Mouse (Mus musculus) heart, embryonic 15.5 days (tissue): ENCODE data around the gene Hoxa3. TPM values are rescaled to one million over a fixed set of nuclear protein-coding genes. Genes with fewer than 3 reads are reported as not detected.
A peak's percentile ranks its signal among the peaks of the same experiment; 100 is the strongest.

Source experiments
- ATAC-seq: fragments of 200-750 bp; cut with Nextera tagmentation; replicated peaks from 2 replicates; pipeline ENCODE4 v1.8.0; 2017; ENCODE audit warnings: low read depth, moderate TSS enrichment; ENCODE audit not compliant: insufficient number of reproducible peaks, insufficient read depth, low FRiP score
- H3K27ac ChIP-seq: fragments of 300-500 bp; sonication (generic); 2 replicates; pipeline ENCODE4 v1.5.1; 2015; ENCODE audit warnings: mild to moderate bottlenecking, inconsistent platforms
- H3K27me3 ChIP-seq: fragments of 300-500 bp; sonication (generic); 2 replicates; pipeline ENCODE4 v1.6.1; 2015; ENCODE audit warnings: inconsistent platforms
- H3K36me3 ChIP-seq: fragments of 300-500 bp; sonication (generic); 2 replicates; pipeline ENCODE4 v1.6.1; 2015; ENCODE audit warnings: mild to moderate bottlenecking, inconsistent platforms
- H3K4me1 ChIP-seq: fragments of 300-500 bp; sonication (generic); replicated peaks from 2 replicates; pipeline ENCODE4 v1.6.1; 2015; ENCODE audit warnings: inconsistent platforms
- H3K4me2 ChIP-seq: fragments of 300-500 bp; sonication (generic); 2 replicates; pipeline ENCODE4 v1.6.1; 2015; ENCODE audit warnings: inconsistent platforms, mild to moderate bottlenecking, moderate library complexity
- H3K4me3 ChIP-seq: fragments of 300-500 bp; sonication (generic); 2 replicates; pipeline ENCODE4 v1.5.1; 2015; ENCODE audit warnings: mild to moderate bottlenecking, inconsistent platforms
- H3K9ac ChIP-seq: fragments of 300-500 bp; sonication (generic); 2 replicates; pipeline ENCODE4 v1.6.1; 2015; ENCODE audit warnings: mild to moderate bottlenecking, inconsistent platforms
- H3K9me3 ChIP-seq: fragments of 300-500 bp; sonication (generic); replicated peaks from 2 replicates; pipeline ENCODE4 v1.6.1; 2016; ENCODE audit warnings: inconsistent platforms
- WGBS: fragments of 180-500 bp; shearing (Covaris S2); methylation state at CpG from one replicate; pipeline ENCODE4 v1.1.7; 2015; ENCODE audit warnings: mixed read lengths; 5-methylcytosine and 5-hydroxymethylcytosine counted together
- polyA plus RNA-seq: library from polyadenylated mRNA; unstranded; fragments of >200 nt; fragmentation: Nextera tagmentation; extraction: Ambion mirVana; gene quantifications from 2 replicates; pipeline ENCODE4 v1.2.1, GENCODE M21; 2015

Hoxa3 gene
- polyA plus RNA-seq, 1 experiment from 2014 or later = 0.89 TPM

DNA sequence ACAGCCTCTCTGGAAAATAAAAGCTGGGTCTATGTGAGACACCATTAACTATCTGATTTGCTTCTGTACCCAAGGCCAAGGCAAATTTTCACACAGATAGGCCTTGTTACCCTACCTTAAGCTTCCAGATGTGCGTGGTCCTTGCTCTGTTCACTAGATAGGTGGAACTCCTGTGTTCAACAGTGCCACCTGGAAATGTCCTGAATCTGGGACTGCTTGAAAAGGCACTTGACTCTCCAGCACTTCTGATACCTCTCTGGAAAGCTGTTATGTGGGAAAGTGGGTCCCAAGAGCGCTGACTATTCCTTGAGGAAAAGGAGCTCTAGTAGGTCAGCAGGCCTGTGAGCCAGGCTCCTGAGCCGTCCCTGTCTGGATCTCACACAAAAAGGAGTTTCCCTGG is 23.7 kb upstream of the Hoxa3 start:
- Histone ChIP-seq H3K27ac (no peak overlapping the region), H3K27me3 (peaks cover 99% of the 10 kb centered on the region), H3K9me3 (no peaks in the 10 kb centered on the region), H3K9ac (no peak overlapping the region), H3K4me2 (no peak overlapping the region), H3K4me1 (peaks cover 14% of the 10 kb centered on the region), H3K36me3 (no peaks in the 10 kb centered on the region), H3K4me3 (no peak overlapping the region)
- 14% methylated on average over 3 of the region's 3 CpGs for WGBS
- ATAC-seq = no peak

DNA sequence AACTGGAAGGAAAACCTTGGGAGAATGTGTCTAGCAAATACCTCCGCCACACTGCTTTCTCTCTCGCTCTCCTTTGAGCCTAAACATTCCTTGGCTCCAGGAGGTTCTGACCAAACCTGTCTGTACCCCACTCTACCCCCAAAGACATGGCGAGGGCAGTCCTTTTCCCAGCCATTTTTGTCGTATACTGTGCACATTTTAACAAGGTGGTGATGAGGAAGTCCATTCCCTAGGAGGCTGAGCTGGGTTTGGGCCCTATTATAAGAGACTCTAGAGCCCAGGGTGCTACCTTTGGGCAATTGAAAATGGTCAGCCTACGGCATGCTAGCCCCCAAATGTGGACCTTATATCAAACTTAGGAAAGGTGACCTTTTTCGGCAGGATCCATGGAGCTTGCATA is 22.7 kb upstream of the Hoxa3 start:
- Histone ChIP-seq H3K27me3 (peaks cover 97% of the 10 kb centered on the region), H3K4me3 (no peak overlapping the region), H3K36me3 (no peaks in the 10 kb centered on the region), H3K4me1 (peaks cover 14% of the 10 kb centered on the region), H3K9me3 (no peaks in the 10 kb centered on the region), H3K9ac (no peak overlapping the region), H3K27ac (no peak overlapping the region), H3K4me2 (no peak overlapping the region)
- 23% methylated on average over 6 of the region's 6 CpGs for WGBS
- ATAC-seq = no peak

GRCm38 (mm10) chr6:52235267-52235666 is 22.1 kb upstream of the Hoxa3 start:
- peaks cover 18% of the 10 kb centered on the region for H3K4me1 ChIP-seq
- no peaks in the 10 kb centered on the region for H3K9me3 ChIP-seq
- H3K27me3 ChIP-seq = peaks cover 97% of the 10 kb centered on the region
- WGBS = 31% methylated on average over 9 of the region's 9 CpGs
- ATAC-seq = no peak
- no peaks in the 10 kb centered on the region for H3K36me3 ChIP-seq
- H3K27ac ChIP-seq = no peak overlapping the region
- H3K4me2 ChIP-seq = no peak overlapping the region
- H3K9ac ChIP-seq = no peak overlapping the region
- no peak overlapping the region for H3K4me3 ChIP-seq

GRCm38 (mm10) chr6:52234428-52235140 is 21.4 kb upstream of the Hoxa3 start:
- Histone ChIP-seq H3K36me3 (no peaks in the 10 kb centered on the region), H3K9ac (no peak overlapping the region), H3K4me1 (peaks cover 14% of the 10 kb centered on the region), H3K9me3 (no peaks in the 10 kb centered on the region), H3K4me3 (peak overlapping the region; percentile 21), H3K27me3 (peaks cover 97% of the 10 kb centered on the region), H3K4me2 (peak overlapping the region; percentile 29; the same call in 1 of the 2 replicates), H3K27ac (no peak overlapping the region)
- ATAC-seq = no peak
- WGBS = 2% methylated on average over 68 of the region's 68 CpGs

DNA sequence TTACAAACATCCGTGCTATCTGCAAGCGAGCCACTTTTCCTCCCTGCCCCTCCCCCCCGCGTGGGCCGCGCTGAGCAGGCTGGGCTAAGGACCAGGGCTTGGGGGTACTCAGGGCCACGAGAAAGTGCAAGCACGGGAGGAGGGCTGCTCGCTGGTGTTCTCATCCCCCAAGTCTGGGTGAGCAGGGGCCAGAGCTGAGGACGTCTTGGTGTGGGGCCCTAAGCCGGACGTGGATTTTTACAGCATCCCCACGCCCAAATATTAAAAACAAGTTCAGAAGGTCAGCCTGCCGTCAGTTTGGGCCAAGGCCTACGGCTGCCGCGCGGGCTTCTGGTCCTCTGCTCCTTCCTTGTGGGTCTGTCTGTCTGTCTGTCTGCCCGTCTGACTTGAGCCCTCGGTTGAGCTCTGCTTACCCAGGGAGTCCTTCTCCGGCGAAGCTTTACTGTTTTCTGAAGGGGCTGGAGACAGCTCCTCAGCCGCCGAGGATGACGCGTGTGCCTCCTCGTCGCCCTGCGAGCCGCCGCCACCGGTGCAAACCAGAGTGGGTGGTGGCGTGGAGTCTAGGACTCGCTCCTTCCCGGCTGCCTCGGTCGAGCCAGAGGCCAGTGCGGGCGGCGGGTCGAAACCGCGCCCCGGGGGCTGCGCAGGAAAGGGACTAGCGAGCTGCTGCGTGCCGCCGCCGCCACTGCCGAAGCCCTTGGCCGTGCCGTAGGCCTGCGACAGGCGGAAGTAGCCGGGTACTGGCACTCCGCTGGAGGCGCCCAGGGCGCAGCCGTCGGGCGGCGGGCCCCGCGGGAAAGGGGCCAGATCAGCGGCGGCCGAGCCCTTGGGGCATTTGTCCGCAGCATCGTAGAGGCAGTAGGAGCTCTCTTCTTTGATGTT is 20.7 kb upstream of the Hoxa3 start:
- Histone ChIP-seq H3K9me3 (no peaks in the 10 kb centered on the region), H3K4me2 (peak overlapping the region; percentile 29; the same call in 1 of the 2 replicates), H3K27me3 (peaks cover 98% of the 10 kb centered on the region), H3K36me3 (no peaks in the 10 kb centered on the region), H3K4me1 (peaks cover 14% of the 10 kb centered on the region), H3K9ac (no peak overlapping the region), H3K4me3 (peak overlapping the region; percentile 21), H3K27ac (no peak overlapping the region)
- 2% methylated on average over 70 of the region's 70 CpGs for WGBS
- 0 out of 2 replicates have a peak, but pooled peaks have one; percentile 33 for ATAC-seq

GRCm38 (mm10) chr6:52232984-52233545 is 19.9 kb upstream of the Hoxa3 start:
- Histone ChIP-seq H3K4me2 (no peak overlapping the region), H3K27me3 (peaks cover 97% of the 10 kb centered on the region), H3K9ac (no peak overlapping the region), H3K36me3 (no peaks in the 10 kb centered on the region), H3K4me1 (peaks cover 14% of the 10 kb centered on the region), H3K9me3 (no peaks in the 10 kb centered on the region), H3K4me3 (no peak overlapping the region), H3K27ac (no peak overlapping the region)
- WGBS = 3% methylated on average over 23 of the region's 23 CpGs
- no peak for ATAC-seq

DNA sequence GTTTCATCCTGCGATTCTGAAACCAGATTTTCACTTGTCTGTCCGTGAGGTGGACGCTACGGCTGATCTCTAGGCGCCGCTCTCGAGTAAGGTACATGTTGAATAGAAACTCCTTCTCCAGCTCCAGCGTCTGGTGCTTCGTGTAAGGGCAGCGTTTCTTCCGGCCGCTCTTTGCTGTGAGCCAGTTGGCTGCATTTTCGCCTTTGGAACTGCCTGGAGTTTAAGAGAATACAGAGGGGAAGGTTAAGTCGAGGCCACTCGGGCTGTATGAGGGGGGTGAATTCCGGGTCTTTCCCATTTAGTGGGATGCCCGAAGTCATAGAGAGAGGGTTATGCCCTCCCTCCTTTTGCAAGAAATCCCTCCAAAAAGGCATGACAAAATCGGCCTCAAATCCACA is 19.4 kb upstream of the Hoxa3 start:
- Histone ChIP-seq H3K4me3 (no peak overlapping the region), H3K4me2 (0 out of 2 replicates have a peak overlapping the region, but pooled peaks have one; percentile 4), H3K27ac (no peak overlapping the region), H3K9ac (no peak overlapping the region), H3K9me3 (no peaks in the 10 kb centered on the region), H3K27me3 (peaks cover 96% of the 10 kb centered on the region), H3K36me3 (no peaks in the 10 kb centered on the region), H3K4me1 (peaks cover 14% of the 10 kb centered on the region)
- WGBS = 2% methylated on average over 18 of the region's 18 CpGs
- no peak for ATAC-seq

- Histone ChIP-seq H3K36me3 (no peaks in the 10 kb centered on the region), H3K4me1 (peaks cover 14% of the 10 kb centered on the region), H3K9ac (no peak overlapping the region), H3K9me3 (no peaks in the 10 kb centered on the region), H3K27me3 (peaks cover 96% of the 10 kb centered on the region), H3K27ac (no peak overlapping the region), H3K4me3 (no peak overlapping the region), H3K4me2 (0 out of 2 replicates have a peak overlapping the region, but pooled peaks have one; percentile 4)
- 2% methylated on average over 18 of the region's 18 CpGs for WGBS
- no peak for ATAC-seq
These were observed 18.9 kb upstream of the Hoxa3 start for GRCm38 (mm10) chr6:52231885-52232567.

- Histone ChIP-seq H3K4me1 (peaks cover 17% of the 10 kb centered on the region), H3K4me3 (peak within 1 kb of the TSS; percentile 5; the same call in 1 of the 2 replicates), H3K27ac (no peak within 1 kb of the TSS), H3K27me3 (peaks cover 96% of the 10 kb centered on the region), H3K9ac (no peak within 1 kb of the TSS), H3K36me3 (no peaks in the 10 kb centered on the region), H3K4me2 (no peak within 1 kb of the TSS), H3K9me3 (no peaks in the 10 kb centered on the region)
- WGBS = 1% methylated on average over 32 of the region's 36 CpGs
- ATAC-seq = no peak
These were observed 17.5 kb upstream of the Hoxa3 start, which contains the start of gene Hoxa9 for GRCm38 (mm10) chr6:52230516-52231165. Hoxa9 (minus strand) TSS chr6:52231089.

DNA sequence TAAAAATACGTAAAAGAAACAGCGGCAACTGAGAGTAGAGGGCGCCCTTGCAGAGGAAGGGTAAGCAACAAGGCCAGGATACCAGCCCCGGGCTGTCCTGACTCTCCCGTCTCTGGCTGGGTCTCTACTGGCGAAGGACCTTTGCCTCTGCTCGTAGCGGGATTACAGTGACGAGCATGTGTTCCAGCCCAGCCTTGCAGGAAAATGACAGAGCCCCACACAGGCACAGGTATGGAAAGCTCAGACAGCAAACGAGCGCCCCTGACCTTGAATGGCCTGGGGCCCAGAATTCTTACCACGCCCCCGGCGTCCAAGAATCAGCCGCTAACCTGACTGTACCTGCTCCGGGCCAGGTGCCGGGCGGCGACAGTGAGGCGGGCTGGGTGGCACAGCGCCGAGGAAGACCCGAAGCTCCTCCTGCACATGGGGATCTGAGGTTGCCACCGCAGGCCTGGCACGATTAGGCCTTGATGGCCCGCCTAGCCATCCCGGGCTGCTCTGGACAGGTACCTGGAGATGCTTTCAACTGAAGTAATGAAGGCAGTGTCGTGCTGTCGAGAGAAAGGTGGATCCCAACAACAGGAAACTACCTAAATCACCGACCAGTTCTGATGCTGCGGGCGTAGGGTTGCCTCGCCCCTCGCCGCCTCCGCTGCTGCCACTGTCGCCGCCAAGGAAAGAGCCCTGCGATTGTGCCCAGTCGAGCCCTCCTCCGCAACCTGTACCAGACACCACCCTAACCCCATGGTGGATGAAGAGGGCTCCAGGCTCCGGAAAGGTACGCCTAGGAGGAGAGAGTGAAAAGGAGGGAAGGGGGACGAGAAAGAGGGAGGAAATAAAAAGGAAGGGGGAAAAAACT is 16.7 kb upstream of the Hoxa3 start:
- no peak for ATAC-seq
- no peak overlapping the region for H3K9ac ChIP-seq

More for the DNA sequence above, 16.7 kb upstream of the Hoxa3 start:
- Histone ChIP-seq H3K27ac (no peak overlapping the region), H3K4me3 (peak overlapping the region; percentile 5; the same call in 1 of the 2 replicates), H3K36me3 (no peaks in the 10 kb centered on the region), H3K9me3 (no peaks in the 10 kb centered on the region), H3K27me3 (peaks cover 96% of the 10 kb centered on the region), H3K4me1 (peaks cover 19% of the 10 kb centered on the region), H3K4me2 (no peak overlapping the region)
- WGBS = 2% methylated on average over 44 of the region's 44 CpGs
